Mouse (Mus musculus): ENCODE measurements around the gene Tubb2b. TPM values are rescaled to one million over a fixed set of nuclear protein-coding genes. Genes with fewer than 3 reads are reported as not detected.

Gene Tubb2b
- total and polyA plus RNA-seq, 2 experiments from 2014 or later = 1,072 to 5,538 TPM

DNA sequence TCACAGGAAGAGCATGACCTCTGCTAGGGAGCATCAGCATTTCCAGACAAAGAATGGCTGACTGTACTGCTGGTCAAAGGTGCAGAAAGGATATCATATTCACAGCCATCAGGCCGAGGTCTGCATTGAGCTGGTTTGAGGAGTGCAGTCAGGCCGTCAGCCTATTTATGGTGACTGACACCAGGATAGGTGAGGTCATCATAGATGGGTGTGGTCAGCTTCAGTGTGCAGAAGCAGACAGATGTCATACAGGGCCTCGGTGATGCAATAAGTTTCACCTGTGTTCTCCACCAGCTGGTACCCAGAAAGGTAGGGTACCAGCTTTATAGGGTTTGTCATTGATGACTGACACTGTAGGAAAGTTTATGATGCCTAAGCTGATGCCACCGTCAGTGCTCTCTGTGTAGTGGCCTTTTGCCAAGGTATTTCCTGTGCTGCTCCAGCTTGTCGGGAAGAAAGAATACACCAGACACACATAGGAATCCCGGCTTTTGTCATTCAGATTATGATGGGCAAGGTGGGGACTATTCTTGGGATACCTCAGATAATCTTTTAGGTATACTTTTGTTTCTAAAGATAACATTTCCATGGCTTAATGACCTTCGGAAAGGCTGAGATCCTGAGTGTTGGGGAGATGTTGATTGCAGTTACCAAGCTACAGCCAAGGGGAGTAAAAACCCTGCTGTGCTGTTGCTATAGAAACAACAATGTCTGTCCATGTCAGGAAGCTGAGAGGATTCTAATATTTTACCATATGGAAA is 43.0 kb downstream of the Tubb2b start:
- Histone ChIP-seq H3K27ac (ENCODE audit: low read depth, low read length) (peak overlapping the region; percentile 85; the same call in 1 of the 2 replicates), H3K36me3 (ENCODE audit: insufficient read depth) (no peaks in the 10 kb centered on the region), H3K9ac (no peak overlapping the region), H3K4me2 (ENCODE audit: low read depth) (no peak overlapping the region), H3K9me3 (ENCODE audit: low read length) (no peaks in the 10 kb centered on the region), H3K4me1 (ENCODE audit: insufficient read depth) (peaks cover 20% of the 10 kb centered on the region), H3K4me3 (ENCODE audit: low read depth, low read length) (no peak overlapping the region), H3K27me3 (ENCODE audit: insufficient read depth, low read length) (no peaks in the 10 kb centered on the region)
- WGBS = 42% methylated on average over 7 of the region's 7 CpGs
- ATAC-seq (peak; percentile 37; the same call in 1 of the 2 replicates), DNase-seq (peak; percentile 58)
- TF ChIP-seq CTCF (IDR thresholded peaks at IDR 0.05; ENCODE audit: low read depth) = no peak

DNA sequence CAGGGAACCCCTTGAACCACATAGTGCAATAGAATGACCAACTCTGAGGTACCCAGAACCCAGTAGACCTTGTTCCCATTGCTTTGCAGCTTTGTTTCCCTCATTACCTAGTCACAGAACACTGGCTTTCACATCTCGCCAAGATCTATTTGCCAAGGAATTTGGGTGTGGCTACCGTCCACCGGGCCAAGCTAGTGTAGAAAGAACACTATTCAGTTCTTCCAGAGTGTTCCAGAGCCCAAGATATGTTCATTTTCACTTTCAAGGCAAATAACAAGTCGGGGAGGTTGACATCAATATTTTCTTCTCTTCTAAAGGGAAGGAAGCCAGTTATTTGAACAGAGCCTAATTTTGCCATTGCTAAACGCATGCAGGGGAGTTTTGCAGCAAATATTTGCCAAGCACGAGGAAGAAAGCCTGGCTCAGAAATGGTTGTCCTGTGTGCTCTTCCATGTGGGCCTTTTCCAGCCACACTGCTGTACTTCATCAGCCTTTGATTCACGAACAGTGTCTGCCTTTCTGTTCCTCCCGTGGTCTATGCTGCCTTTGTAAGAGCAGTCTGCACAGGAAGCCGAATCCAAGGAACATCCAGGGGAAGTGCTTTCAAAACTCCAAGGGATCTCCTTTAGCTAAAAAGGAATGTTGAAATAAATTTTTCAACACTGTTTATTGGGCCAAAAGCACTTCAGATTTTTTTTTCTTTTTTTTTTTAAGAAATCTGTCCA is 46.1 kb downstream of the Tubb2b start:
- DNase-seq = no peak
- WGBS = 52% methylated on average over 9 of the region's 9 CpGs
- no peak overlapping the region for H3K4me2 ChIP-seq (ENCODE audit: low read depth)

DNA sequence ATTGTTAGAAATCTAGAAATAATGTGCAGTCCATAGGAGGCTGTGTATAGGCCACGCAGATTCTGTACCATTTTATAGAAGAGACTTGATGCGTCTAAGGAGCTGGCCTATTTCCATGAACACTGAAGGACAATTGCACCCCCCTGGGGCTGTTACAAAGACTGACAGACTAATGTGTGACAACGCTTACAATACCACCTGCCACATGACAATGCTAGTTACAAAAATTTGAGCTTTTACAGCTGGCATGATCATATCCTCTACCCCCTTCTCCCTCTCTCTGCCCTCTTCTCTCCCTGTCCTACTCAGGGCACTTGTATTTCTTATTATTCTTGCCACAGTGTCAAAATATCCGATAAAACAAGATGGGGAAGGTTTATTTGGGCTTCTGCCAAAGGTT is 48.3 kb downstream of the Tubb2b start:
- Histone ChIP-seq H3K27me3 (ENCODE audit: insufficient read depth, low read length) (no peaks in the 10 kb centered on the region), H3K27ac (ENCODE audit: low read depth, low read length) (no peak overlapping the region), H3K9me3 (ENCODE audit: low read length) (no peaks in the 10 kb centered on the region), H3K9ac (no peak overlapping the region), H3K4me3 (ENCODE audit: low read depth, low read length) (no peak overlapping the region), H3K36me3 (ENCODE audit: insufficient read depth) (no peaks in the 10 kb centered on the region), H3K4me1 (ENCODE audit: insufficient read depth) (peaks cover 7% of the 10 kb centered on the region; the same call in 1 of the 2 replicates), H3K4me2 (ENCODE audit: low read depth) (no peak overlapping the region)
- 50% methylated on average over 4 of the region's 4 CpGs for WGBS
- DNase-seq (no peak), ATAC-seq (no peak)
- TF ChIP-seq CTCF (IDR thresholded peaks at IDR 0.05; ENCODE audit: low read depth) = no peak

More for the DNA sequence above, 46.1 kb downstream of the Tubb2b start:
- H3K4me3 ChIP-seq (ENCODE audit: low read depth, low read length) = no peak overlapping the region
- no peak overlapping the region for H3K9ac ChIP-seq
- H3K36me3 ChIP-seq (ENCODE audit: insufficient read depth) = no peaks in the 10 kb centered on the region
- H3K27ac ChIP-seq (ENCODE audit: low read depth, low read length) = no peak overlapping the region
- no peak for TF ChIP-seq CTCF (IDR thresholded peaks at IDR 0.05; ENCODE audit: low read depth)
- H3K27me3 ChIP-seq (ENCODE audit: insufficient read depth, low read length) = no peaks in the 10 kb centered on the region
- no peaks in the 10 kb centered on the region for H3K9me3 ChIP-seq (ENCODE audit: low read length)
- H3K4me1 ChIP-seq (ENCODE audit: insufficient read depth) = peaks cover 20% of the 10 kb centered on the region
- no peak for ATAC-seq

DNA sequence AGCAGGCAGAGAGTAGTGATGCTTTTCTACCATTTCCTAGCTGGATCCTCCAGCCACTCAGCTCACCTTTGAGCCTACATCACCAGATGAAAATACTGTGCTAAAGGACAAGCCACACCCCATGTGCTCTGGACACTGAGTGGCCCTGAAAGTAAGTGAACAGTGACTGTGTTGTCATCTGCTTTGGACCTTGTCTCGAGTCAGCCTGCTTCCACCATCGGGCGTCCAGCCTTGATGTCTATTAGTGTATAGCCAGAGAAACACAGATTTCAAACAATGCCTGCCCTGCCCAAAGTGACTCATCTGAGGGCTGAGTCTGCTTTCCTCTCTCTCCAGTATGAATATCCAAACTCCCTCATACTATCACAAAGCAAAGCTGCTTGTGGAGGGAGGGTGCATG is 50.5 kb downstream of the Tubb2b start:
- Histone ChIP-seq H3K36me3 (ENCODE audit: insufficient read depth) (0 out of 2 replicates have a peak, but pooled peaks cover 3% of the 10 kb centered on the region), H3K4me3 (ENCODE audit: low read depth, low read length) (no peak overlapping the region), H3K9ac (no peak overlapping the region), H3K27me3 (ENCODE audit: insufficient read depth, low read length) (no peaks in the 10 kb centered on the region), H3K4me2 (ENCODE audit: low read depth) (no peak overlapping the region), H3K4me1 (ENCODE audit: insufficient read depth) (peaks cover 12% of the 10 kb centered on the region; the same call in 1 of the 2 replicates), H3K27ac (ENCODE audit: low read depth, low read length) (no peak overlapping the region), H3K9me3 (ENCODE audit: low read length) (no peaks in the 10 kb centered on the region)
- ATAC-seq (no peak), DNase-seq (no peak)
- WGBS = 92% methylated on average over 3 of the region's 3 CpGs
- no peak for TF ChIP-seq CTCF (IDR thresholded peaks at IDR 0.05; ENCODE audit: low read depth)

DNA sequence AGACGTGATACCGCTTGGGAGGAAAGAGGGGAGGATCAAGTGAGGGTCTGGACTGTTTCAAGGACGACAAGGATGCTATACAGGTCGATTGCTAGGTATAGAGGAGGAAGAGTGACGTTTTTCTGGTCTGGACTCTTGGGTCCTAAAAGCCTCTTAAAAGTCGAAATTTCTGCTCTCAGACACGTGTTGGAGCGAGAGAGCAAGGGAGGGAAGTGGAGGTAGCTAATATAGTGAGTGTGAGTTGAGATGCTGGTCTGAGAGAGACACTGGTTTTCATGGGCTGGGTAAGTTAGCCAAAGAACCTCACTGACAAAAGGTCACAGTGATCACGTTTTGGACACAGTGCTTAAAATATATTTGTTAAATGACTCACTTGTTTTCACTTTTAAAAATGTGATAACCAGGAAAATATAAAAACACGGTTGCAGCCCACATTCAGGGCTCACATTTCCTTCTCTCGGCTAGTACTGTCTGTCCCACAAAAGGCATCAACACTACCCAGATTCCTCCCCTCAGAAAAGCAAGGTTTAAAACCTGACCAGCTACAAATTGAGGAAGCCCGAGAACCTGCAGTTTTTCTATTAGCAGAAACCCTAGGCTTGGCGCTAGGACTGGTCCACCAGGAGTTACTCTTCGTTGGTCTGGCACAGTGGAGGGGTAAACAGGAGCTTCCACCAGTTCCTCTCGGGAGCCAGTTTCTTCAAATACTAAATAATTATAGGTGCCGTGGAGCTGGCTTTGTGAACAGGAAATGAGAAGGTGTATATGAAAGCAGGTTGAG is 51.6 kb downstream of the Tubb2b start:
- DNase-seq (no peak), ATAC-seq (peak; percentile 5)
- Histone ChIP-seq H3K36me3 (ENCODE audit: insufficient read depth) (peaks cover 4% of the 10 kb centered on the region), H3K9ac (peak overlapping the region; percentile 98), H3K27me3 (ENCODE audit: insufficient read depth, low read length) (no peaks in the 10 kb centered on the region), H3K4me3 (ENCODE audit: low read depth, low read length) (peak overlapping the region; percentile 98), H3K9me3 (ENCODE audit: low read length) (no peaks in the 10 kb centered on the region), H3K4me1 (ENCODE audit: insufficient read depth) (peaks cover 13% of the 10 kb centered on the region; the same call in 1 of the 2 replicates), H3K4me2 (ENCODE audit: low read depth) (peak overlapping the region; percentile 85), H3K27ac (ENCODE audit: low read depth, low read length) (peak overlapping the region; percentile 94)
- TF ChIP-seq CTCF (IDR thresholded peaks at IDR 0.05; ENCODE audit: low read depth) = no peak
- 42% methylated on average over 16 of the region's 16 CpGs for WGBS

DNA sequence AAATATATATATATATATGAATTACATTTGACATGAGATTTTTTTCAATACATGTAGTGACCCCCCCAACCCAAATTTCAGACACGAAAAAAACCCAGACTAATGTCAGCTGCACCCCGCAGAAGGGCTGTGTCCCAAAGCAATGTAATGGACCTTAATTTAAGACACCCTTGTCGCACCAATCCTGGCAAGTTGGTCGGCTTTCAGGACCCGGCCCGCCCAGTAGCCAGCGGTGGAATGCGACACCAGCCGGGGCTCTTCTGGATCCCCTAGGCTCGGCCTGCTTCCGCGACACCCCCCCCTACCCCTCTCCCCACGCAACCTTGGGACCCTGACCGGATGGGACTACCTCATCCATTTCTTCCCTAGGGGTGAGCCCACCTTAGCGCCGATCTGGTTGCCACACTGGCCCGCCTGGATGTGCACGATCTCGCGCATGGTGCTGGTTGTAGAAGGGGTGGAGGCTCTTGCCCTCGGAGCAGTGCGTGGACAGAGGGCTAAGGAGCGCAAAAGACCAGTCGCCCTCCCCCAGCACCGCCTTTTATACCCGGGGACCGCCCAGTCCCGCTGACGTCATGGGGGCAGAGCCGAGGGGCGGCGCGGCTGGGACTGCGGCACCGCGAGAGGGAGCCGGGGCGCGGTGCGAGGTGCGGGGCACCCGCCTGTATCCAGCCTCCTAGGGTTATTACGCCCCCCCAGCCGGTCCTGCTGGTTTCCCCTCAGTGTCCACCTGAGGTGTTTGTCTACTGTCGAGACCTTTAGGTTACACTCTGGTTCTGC is 52.6 kb downstream of the Tubb2b start, which contains the start of gene Tubb2a:
TSS of gene Tubb2a (minus strand) at position 516 of the 780 bp plus-strand sequence.
- DNase-seq (peak; percentile 96), ATAC-seq (peak; percentile 91)
- Histone ChIP-seq H3K4me2 (ENCODE audit: low read depth) (peak within 1 kb of the TSS; percentile 85), H3K9me3 (ENCODE audit: low read length) (no peaks in the 10 kb centered on the region), H3K27me3 (ENCODE audit: insufficient read depth, low read length) (no peaks in the 10 kb centered on the region), H3K36me3 (ENCODE audit: insufficient read depth) (peaks cover 8% of the 10 kb centered on the region), H3K9ac (peak within 1 kb of the TSS; percentile 98), H3K4me3 (ENCODE audit: low read depth, low read length) (peak within 1 kb of the TSS; percentile 98), H3K4me1 (ENCODE audit: insufficient read depth) (peaks cover 15% of the 10 kb centered on the region; the same call in 1 of the 2 replicates), H3K27ac (ENCODE audit: low read depth, low read length) (peak within 1 kb of the TSS; percentile 94)
- TF ChIP-seq CTCF (IDR thresholded peaks at IDR 0.05; ENCODE audit: low read depth) = peak; percentile 77
- 1% methylated on average over 45 of the region's 45 CpGs for WGBS

Other genes starting within 250 kb of the Tubb2b start
- gene Serpinb6c, start 224.8 kb downstream of the Tubb2b start, total RNA-seq (2014; rRNA removed) = 0.85 and 2.2 TPM in 2 replicates
- gene Serpinb6c, start 224.8 kb downstream of the Tubb2b start, polyA plus RNA-seq (2015; fragmentation: Nextera tagmentation; extraction: Ambion mirVana) = 0.18 and 0.23 TPM in 2 replicates
- gene Nqo2, start 165.8 kb downstream of the Tubb2b start, total RNA-seq (2014; rRNA removed) = 4.0 and 4.7 TPM in 2 replicates
- 4.7 and 6.3 TPM in 2 replicates for gene Nqo2, start 165.8 kb downstream of the Tubb2b start, polyA plus RNA-seq (2015; fragmentation: Nextera tagmentation; extraction: Ambion mirVana)
- gene Ripk1, start 128.1 kb downstream of the Tubb2b start, total RNA-seq (2014; rRNA removed) = 8.2 and 10.3 TPM in 2 replicates
- 2.3 and 3.4 TPM in 2 replicates for gene Ripk1, start 128.1 kb downstream of the Tubb2b start, polyA plus RNA-seq (2015; fragmentation: Nextera tagmentation; extraction: Ambion mirVana)
- gene Serpinb6a, start 127.7 kb downstream of the Tubb2b start, total RNA-seq (2014; rRNA removed) = 53.0 and 62.6 TPM in 2 replicates
- 48.1 and 50.6 TPM in 2 replicates for gene Serpinb6a, start 127.7 kb downstream of the Tubb2b start, polyA plus RNA-seq (2015; fragmentation: Nextera tagmentation; extraction: Ambion mirVana)
- gene Bphl, start 92.9 kb downstream of the Tubb2b start, total RNA-seq (2014; rRNA removed) = 37.1 and 40.5 TPM in 2 replicates
- gene Bphl, start 92.9 kb downstream of the Tubb2b start, polyA plus RNA-seq (2015; fragmentation: Nextera tagmentation; extraction: Ambion mirVana) = 46.0 and 51.2 TPM in 2 replicates
- 4,454 and 4,559 TPM in 2 replicates for gene Tubb2a, start 52.5 kb downstream of the Tubb2b start, total RNA-seq (2014; rRNA removed)
- 3,524 and 3,579 TPM in 2 replicates for gene Tubb2a, start 52.5 kb downstream of the Tubb2b start, polyA plus RNA-seq (2015; fragmentation: Nextera tagmentation; extraction: Ambion mirVana)
- 56.6 and 108 TPM in 2 replicates for gene Psmg4, start 32.5 kb upstream of the Tubb2b start, total RNA-seq (2014; rRNA removed)
- 99.0 and 150 TPM in 2 replicates for gene Psmg4, start 32.5 kb upstream of the Tubb2b start, polyA plus RNA-seq (2015; fragmentation: Nextera tagmentation; extraction: Ambion mirVana)
- gene Slc22a23, start 214.7 kb upstream of the Tubb2b start, total RNA-seq (2014; rRNA removed) = 74.8 and 87.9 TPM in 2 replicates
- 8.7 and 10.3 TPM in 2 replicates for gene Slc22a23, start 214.7 kb upstream of the Tubb2b start, polyA plus RNA-seq (2015; fragmentation: Nextera tagmentation; extraction: Ambion mirVana)